Mouse (Mus musculus) ES-Bruce4 (cell line): Measurements from ENCODE around the gene Dok3.

ENCODE experiments used
- CTCF ChIP-seq: IDR thresholded peaks from one replicate; pipeline ENCODE4 v1.8.1; 2011; ENCODE audit warnings: low read depth, low read length
- EP300 ChIP-seq: IDR thresholded peaks from 2 replicates; pipeline ENCODE4 v1.6.1; 2011; ENCODE audit warnings: low read depth, low read length; ENCODE audit not compliant: insufficient read depth
- POLR2A ChIP-seq: IDR thresholded peaks from one replicate; pipeline ENCODE4 v1.8.1; 2011; ENCODE audit warnings: low read length; ENCODE audit not compliant: insufficient read depth

DNA sequence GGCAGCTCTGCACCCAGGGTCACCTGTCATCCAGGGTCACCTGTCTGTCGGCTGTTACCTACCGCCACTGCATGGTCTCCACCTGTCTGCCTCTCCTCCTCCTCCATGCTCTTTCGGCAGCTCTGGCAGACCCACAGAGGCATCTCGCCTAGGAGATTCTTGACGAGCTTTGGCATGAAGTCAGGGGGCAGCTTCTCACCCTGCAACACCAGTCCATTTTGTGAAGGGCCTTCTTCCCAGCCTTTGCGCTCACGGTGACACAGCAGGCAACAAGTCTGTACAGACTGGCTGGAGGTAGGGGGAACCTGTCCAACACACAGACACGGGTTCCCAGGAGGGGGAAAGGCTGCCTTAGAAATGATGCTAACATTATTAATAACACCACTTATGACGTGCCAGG lies 26.8 kb upstream of the Dok3 start:
- no peak for TF ChIP-seq CTCF
- no peak for TF ChIP-seq EP300
- no peak for TF ChIP-seq POLR2A
